Mouse (Mus musculus) myocyte (in vitro differentiated cells): Measurements from ENCODE around the gene Pax5.

Experiments used
- CEBPB ChIP-seq: IDR thresholded peaks from 2 replicates; pipeline ENCODE4 v1.6.1; 2011; ENCODE audit warnings: mild to moderate bottlenecking, moderate library complexity; ENCODE audit not compliant: poor library complexity, insufficient read depth, severe bottlenecking
- E2F4 ChIP-seq: IDR thresholded peaks from one replicate; pipeline ENCODE4 v1.6.1; 2011; ENCODE audit warnings: mild to moderate bottlenecking, control low read depth, moderate library complexity; ENCODE audit not compliant: insufficient read depth
- MAX ChIP-seq: IDR thresholded peaks from one replicate; pipeline ENCODE4 v1.6.1; 2011; ENCODE audit warnings: low read depth, mild to moderate bottlenecking, control low read depth
- MYOG ChIP-seq, 3 experiments: IDR thresholded peaks; one replicate each; pipeline ENCODE4 v1.6.1; 2011; ENCODE audit warnings: control low read depth in 2 of 3, low read depth in 2 of 3, mild to moderate bottlenecking in 2 of 3; ENCODE audit not compliant: insufficient read length in 2 of 3, control insufficient read depth in 1 of 3, insufficient read depth in 1 of 3
- POLR2A ChIP-seq: IDR thresholded peaks from one replicate; pipeline ENCODE4 v1.6.1; 2011; ENCODE audit warnings: low read depth, mild to moderate bottlenecking, control low read depth, moderate library complexity; ENCODE audit not compliant: insufficient read length
- POLR2AphosphoS2 ChIP-seq: IDR thresholded peaks from one replicate; pipeline ENCODE4 v1.6.1; 2011; ENCODE audit warnings: low read depth, control low read depth; ENCODE audit not compliant: insufficient read length
- TCF12 ChIP-seq: IDR thresholded peaks from one replicate; pipeline ENCODE4 v1.6.1; 2011; ENCODE audit warnings: mild to moderate bottlenecking, control low read depth; ENCODE audit not compliant: poor library complexity, insufficient read depth, severe bottlenecking
- TCF3 ChIP-seq: IDR thresholded peaks from one replicate; pipeline ENCODE4 v1.6.1; 2011; ENCODE audit warnings: low read depth, control low read depth; ENCODE audit not compliant: insufficient read length
- USF1 ChIP-seq: IDR thresholded peaks from one replicate; pipeline ENCODE4 v1.6.1; 2011; ENCODE audit warnings: low read depth, mild to moderate bottlenecking, control low read depth, moderate library complexity

GRCm38 (mm10) chr4:44717676-44718075 is 7.4 kb upstream of the Pax5 start:
- no peak for TF ChIP-seq USF1
- no peak for TF ChIP-seq POLR2A
- TF ChIP-seq CEBPB = no peak
- TF ChIP-seq E2F4 = no peak
- TF ChIP-seq POLR2AphosphoS2 = no peak
- TF ChIP-seq MYOG (IDR thresholded peaks at IDR 0.05; ENCODE audit: control insufficient read depth in 1 of 3, insufficient read depth in 1 of 3, insufficient read length in 2 of 3, low read depth in 2 of 3) = no peak
- no peak for TF ChIP-seq MAX
- no peak for TF ChIP-seq TCF12
- TF ChIP-seq TCF3 = no peak
